Mouse (Mus musculus) adrenal gland, adult (tissue): ENCODE measurements around the gene Ahdc1.
A peak's percentile ranks its signal among the peaks of the same experiment; 100 is the strongest.
"Not testable (repeated sequence)": the region's sequence is repeated elsewhere in the genome, so short reads cannot be mapped to it uniquely, and the experiment has no call there.

Experiments
- DNase-seq, 2 experiments: peaks; one replicate each; pipeline ENCODE4 v3.0.0; 2022 to 2023; ENCODE audit warnings: low spot score in 1 of 2; ENCODE audit not compliant: inconsistent age in 2 of 2

Gene Ahdc1

DNA sequence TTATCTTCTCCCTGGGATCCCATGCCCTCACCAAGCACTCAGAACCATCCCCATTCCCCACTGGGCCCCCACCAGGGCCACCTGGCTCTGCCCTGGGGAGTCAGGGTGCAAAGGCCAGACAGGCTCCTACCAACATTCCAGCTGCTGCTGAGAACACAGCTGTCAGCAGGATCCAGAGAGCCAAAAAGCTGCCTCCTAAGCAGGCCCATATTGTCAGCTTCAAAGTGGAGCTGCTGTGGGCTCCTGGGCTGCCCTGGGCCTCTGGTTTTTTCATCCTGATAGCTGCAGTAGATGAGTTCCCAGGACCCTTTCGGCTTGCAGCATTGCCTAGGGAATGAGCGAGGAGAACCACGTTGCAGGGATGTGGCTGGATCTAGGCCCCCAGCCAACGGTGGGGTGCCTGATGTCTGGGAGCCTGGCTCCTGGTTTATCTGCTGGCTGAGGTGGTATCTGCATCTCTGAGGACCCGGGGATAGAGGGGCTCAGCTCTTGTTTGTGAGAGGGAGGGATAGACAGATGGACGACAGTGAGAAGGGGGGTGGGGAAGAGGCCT lies 82.5 kb downstream of the Ahdc1 start:
- DNase-seq: peak; percentile 56 to 76

DNA sequence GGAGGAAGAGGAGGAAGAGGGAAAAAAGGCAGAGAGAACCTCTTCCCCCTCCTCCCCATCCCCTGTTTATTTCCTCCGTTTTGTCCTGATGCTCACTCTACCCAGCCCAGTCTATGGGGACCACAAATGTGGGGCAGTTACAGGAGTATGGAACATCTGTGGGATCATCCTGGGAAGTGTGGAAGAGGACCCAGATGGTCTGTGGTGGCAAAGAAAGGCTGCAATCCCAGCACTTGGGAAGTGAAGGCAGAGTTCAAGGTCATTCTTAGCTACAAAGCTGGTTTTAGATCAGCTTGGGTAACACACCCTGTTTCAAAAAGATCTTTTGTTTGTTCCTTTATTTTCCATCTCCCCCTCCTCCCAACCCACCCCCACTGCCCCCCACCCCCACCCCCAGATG lies 83.2 kb downstream of the Ahdc1 start:
- peak in 1 of 2 experiments; percentile 47 for DNase-seq

DNA sequence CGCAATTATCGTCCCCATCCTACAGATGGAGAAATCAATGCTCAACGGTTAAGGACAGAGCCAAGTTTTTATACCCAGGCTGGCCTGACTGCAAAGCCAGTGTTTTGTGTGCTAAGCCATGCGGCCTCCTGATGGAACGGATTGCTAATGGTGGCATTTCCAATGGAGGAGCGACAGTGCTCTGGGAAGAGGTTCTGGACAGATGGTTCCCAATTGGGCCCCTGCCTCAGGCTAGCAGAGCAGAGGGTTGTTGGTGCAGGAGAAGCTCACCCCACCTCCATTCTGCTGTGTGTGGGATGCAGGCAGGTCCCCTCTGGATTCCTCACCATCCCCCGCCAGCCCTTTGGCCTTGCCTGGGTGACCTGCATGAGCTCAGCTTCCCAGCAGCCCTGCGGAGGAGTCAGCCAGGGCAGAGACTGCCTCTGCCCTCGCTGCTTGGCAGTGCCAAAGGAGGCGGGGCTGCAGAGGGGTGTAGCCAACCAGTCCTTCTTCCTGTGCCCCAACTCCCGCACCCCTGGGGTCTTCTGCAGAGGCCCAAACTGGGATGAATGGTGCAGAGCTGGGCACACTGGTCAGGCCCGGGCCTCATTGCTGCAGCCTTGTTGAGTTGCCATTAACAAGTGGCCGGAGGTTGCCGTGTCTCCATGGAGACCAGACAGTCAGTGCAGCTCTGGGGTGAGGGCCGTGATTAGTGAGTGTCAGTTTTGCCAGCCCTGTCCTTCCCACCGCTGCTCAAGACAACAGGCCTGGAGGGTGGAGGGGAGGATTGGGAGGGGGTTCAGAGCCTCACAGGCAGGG lies 84.1 kb downstream of the Ahdc1 start:
- DNase-seq: peak; percentile 93 to 96

DNA sequence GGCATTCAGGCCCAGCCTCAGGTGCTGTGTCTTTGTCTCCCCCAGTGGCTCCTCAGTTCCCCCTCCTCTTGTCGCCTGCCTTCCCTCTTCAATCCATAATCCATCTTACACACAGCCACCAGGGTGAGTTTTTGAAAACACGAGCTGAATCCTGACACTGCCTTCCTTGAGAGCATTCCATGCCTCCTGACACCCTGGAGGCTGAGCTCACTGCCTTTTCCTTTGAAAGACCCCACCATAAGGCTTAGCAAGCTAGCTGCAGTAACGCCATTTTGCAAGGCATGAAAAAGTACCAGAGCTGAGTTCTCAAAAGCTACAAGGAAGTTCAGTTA lies 84.6 kb downstream of the Ahdc1 start:
- not testable (repeated sequence) for DNase-seq

DNA sequence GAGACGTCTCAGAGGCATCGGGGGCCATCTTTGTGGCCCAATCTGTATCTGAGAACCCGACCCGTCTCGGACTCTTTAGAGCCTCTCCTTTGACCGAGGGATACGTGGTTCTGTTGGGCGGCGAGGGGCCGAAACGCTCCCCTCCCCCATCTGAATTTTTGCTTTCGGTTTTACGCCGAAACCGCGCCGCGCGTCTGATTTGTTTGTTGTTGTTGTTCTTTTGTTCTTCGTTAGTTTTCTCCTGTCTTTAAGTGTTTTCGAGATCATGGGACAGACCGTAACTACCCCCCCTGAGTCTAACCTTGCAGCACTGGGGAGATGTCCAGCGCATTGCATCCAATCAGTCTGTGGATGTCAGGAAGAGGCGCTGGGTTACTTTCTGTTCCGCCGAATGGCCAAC lies 85.6 kb downstream of the Ahdc1 start:
- peak in 1 of 2 experiments; percentile 75 for DNase-seq

DNA sequence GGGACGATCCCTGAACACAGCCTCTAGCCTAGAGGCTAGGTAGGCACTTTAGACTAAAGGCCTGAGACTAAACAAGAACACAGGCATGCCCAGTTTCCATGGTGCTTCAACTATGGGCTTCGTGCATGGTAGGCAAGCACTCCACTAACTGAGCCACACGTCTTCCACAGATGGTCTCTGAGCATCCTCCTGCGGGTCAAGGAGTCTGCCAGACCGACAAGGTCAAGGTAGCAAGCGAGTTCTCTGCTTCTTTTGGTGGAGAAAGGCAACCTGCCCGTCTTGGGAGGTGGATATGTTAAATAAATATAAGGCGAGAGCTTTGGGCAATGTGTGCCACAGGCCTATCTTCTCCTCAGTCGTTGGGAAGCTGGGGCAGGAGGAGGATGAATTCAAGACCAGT lies 90.7 kb downstream of the Ahdc1 start:
- no peak for DNase-seq

DNA sequence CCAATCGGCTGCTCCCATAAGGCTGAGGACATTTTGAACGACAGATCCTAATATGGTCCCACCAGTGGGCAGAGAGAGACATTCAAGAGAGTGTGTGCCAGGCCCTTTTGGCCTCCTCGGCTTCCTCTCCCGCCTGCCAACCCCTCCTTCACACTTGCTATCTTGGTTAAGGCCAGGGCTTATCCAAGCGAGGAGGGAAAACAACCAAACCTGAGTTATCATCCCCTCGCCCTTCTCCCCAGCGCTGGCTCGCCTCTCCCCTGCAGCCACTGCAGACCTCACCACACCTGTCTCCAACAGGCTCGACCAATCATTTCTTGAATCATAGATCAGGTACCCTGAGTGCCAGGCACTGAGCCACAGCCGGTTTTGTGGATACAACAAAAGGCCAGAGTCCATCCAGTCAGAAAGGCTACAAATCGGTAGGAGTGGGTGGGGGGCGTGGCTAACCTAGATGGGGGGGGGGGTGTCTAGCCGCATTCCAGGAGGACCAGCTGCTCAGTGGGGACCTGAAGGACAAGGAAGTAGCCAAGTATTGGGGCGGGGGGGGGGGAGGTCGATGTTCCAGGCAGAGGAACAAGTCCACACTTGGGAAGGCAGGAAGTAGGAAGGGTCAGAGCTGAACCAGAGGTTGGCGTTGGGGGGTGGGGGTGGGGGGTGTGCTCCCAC lies 92.6 kb downstream of the Ahdc1 start:
- no peak for DNase-seq

DNA sequence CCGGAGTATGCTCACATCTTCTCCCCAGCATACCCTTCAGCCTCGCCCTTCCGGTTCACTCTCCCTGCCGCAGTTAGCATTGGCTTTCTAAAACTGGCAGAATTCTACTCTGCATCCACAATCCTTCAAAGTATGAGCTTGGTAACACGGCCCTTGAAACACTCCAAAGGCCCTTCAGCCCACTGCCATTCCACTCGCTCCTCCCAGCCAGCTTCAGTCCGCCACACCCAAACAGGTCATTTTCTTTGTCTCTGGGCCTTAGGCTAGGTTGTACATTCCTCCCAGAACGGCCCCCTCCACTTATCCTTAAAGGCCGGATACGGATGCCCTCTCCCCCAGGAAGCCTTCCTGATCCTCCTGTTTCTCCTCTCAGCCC lies 93.1 kb downstream of the Ahdc1 start:
- no peak for DNase-seq

DNA sequence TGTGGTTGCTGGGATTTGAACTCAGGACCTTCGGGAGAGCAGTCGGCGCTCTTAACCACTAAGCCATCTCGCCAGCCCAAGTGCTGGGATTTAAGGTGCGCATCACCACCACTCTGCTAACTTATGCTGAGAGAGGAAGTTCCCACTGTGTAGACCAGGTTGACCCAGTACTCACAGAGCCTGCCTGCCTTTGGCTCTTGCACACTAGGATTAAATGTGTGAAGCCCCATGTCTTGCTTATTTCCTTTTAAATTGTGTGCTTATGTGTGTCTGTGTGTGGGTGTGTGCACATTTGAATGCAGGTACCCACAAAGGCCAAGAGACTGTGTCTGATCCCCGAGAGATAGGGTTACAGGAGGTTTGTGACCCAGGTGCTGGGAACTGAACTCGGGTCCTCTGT lies 95.6 kb downstream of the Ahdc1 start:
- peak in 1 of 2 experiments; percentile 7 for DNase-seq

DNA sequence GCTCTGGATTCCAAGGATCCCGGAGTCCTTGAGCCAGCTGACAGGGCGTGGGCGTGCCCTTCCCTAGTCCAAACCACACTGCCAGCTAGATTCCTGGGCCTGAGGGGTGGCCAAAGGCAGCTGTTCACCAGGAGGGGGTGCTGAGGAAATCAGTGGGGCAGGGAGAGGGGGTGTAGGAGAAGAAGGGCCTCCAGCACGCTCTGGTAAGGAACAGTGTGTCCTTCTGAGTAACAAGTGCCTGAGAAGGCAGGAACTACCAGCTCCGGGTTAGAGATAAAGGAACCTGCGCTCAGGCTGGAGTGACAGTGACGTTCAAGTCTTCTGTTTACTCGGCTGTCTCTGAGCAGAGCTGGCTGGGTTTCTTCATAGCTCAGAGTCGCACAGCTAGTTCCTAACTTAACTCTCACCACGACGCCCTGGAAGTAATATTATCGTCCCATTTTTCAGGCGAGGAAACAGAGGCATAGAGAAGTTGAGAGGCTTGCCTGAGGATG lies 96.8 kb downstream of the Ahdc1 start:
- DNase-seq: peak; percentile 78 to 83

DNA sequence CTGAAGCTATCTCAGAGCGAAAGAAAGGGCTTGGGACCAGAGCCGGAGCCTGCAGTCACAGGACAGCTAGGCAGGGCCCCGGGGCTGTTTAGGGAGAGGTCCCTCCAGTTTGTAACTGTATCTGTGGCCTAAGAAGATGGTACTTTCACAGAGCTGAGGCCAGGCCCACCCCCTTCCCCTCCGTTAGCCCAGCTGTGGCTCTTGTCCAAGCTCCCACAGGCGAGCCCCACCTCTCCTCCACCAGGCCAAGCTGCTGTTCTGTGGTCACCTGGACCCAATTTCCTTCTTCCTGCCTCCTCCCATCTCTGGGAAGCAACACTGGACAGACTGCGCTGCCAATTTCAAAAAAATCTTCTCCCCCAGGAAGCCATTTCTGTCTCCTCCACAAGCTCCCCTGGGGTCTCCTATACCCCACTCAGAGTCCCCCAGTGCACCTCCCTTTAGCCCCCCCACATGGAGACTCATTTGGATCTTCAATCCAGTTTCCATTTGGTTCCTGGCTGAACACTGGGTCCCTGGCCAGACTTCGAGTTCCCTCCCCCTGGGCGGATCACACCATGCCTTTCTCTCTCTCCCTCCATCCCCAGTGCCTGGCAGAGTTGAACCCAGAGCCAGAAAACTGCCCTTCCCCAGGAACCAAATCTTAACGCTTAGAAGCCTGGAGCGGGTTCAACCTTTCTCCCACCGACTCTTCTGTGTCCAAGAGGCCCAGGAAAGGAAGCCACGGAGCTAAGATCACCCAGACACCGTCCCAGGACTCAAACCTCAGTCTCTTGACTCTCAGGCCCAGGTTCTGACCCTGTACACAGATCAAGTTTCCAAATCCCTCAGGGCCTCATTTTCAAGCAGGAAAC lies 97.6 kb downstream of the Ahdc1 start:
- DNase-seq: peak; percentile 21 to 51

DNA sequence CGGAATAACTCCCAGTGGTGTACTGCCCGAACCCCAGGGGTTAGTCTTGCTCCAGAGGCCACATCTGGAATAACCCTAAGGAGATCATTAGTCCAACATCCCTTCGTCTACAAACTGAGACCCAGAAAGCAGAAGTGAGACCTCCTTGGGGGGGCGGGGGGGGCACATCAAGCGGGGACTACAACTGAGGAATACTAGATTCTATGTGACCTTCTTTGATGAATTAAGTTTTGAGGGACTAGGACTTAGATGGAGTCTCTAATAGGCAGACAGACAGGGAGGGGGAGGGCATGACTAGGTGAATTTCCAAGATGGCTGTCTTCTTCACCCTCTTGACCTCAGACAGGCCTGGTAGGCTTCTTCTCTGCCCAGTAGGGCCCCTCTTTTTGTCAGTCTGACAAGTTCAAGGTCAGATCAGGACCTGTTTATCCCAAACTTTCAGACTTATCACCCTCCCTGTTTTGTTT lies 98.3 kb downstream of the Ahdc1 start:
- DNase-seq: no peak

DNA sequence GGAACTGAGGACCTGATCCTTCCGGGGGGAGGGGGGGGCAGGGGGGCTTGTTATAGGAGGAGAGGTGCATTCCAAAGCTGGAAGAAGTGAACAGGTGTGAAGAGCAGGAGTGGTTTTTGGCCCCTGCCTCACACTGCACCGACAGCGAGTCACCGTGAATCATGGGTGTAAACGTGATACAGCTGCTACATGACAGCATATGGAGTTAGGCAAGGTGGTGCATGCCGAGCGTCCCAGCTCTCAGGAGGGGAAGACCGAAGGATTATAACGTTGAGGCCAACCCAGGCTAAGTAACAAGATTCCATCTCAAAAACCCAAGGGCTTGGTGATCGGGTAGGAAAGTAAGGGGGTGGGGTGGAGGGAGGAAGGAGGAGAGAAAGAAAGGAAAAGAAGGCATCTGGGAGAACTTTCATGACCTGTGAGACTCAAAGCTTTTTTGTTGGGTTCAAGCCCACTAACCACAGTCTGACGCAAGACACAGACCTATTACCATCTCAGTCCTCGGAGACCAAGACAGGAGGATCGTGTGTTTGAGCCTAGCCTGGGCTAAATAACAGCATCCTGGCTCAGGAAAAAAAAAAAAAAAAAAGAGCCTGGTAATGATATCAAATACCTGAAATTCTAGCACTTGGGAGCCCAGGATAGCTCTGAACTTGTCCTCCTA lies 101.2 kb downstream of the Ahdc1 start:
- DNase-seq: no peak

DNA sequence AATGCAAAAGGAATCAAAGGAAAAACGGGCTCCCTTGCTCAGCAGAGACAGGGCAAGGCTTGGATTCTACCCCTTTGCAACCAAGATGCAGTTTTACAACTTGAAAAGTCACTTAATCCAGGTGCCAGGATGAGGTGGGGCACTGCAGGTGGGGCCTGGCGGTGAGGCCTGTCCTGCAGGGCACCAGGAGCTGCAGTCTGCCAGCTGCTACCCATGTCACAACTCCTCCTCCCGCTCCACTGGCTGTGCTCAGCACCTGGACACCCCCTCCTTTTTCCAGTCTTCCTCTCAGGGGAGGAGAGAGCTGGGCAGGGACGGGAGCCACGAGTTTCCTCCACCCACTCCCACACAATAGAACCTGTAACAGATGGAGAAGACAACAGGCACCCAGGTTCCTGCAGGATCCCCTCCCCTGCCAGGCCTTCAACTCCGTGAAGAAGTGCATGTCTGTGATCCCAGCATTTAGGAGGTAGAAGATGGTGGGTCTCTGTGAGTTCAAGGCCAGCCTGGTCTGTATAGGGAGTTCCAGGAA lies 102.4 kb downstream of the Ahdc1 start:
- DNase-seq: peak in 1 of 2 experiments; percentile 26

DNA sequence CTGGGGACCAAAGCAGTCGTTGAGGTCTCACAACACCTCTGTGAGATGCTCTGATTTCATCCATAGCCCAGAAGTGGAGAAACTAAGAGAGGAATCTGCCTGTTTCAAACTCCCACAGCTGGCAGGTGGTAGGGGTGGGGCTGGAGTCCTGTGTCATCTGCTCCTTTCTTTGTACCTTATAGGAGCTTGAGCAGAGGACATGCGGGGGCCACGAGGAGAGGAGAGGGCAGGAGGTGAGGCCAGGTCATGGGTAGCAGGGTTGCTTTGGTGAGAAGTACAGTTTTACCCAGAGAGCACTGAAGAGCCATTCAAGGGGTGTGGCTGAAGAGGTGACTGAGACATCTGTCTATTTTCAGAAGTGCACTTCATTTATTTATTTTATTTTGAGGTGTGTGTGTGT lies 103.7 kb downstream of the Ahdc1 start:
- no peak for DNase-seq

DNA sequence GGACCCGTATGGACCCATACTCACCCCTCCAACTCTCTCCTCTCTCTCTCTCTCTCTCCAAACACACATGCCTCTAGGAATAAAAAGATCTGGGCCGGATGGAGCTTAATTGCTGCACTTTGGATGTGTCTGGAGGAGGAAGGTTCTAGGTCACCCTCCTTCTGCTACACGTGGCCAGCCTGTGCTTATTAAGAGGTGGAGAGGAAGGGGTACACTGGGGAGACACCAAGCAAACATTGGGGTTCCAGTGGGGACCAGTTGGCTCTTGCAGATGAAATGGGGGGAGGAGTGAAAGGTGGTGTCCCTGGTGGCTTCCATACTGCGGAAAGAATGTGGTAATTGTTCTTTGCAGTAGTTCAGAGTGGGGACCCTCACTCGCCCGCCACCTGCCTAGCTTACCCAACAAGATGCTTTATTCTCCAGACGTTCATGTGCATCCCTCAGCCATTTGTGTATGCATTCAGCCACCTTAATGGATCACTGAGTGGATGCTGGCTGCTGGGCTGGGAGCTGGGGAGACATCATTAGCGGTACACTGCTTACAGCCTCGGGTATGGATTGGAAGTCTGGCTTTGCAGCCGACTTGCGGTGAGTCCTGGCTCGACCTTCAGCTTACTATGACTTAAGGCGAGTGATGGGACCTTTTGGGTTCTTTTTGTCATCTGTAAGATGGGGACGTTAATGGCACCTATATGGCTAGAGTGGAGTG lies 104.8 kb downstream of the Ahdc1 start:
- DNase-seq: peak in 1 of 2 experiments; percentile 34

DNA sequence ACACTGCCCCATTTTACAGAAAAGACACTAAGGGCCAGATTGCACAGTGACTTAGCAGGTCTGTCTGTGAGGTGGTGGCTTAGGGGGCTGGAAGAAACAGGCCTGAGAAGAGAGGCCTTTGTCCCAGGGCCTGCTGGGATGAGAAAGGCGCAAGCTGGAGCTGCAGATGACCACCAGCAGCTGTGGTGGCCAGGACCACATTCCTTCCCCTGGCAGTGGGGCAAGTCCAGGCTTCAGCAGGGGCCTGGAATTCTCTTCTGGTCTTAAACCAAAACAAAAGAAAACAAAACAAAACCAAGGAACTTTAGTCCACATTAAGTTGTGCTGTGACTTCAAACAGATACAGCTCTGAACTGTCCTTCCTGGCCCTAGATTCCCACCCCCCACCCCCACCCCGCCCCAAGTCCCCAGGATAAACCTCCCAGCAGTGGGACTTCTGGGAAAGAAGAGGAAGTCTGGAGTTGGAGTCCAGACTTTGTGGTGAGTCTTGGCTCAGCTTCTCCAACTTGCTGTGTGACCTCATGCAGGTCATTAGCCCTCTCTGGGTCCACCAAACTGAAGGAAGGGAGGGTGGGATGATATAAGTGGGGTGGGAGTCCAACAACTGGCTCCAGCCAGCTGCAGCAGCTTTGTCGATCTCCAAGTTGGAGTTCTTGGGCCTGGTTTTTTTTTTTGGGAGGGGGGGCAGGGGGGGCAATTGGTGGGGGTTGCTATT lies 105.9 kb downstream of the Ahdc1 start:
- peak in 1 of 2 experiments; percentile 46 for DNase-seq

DNA sequence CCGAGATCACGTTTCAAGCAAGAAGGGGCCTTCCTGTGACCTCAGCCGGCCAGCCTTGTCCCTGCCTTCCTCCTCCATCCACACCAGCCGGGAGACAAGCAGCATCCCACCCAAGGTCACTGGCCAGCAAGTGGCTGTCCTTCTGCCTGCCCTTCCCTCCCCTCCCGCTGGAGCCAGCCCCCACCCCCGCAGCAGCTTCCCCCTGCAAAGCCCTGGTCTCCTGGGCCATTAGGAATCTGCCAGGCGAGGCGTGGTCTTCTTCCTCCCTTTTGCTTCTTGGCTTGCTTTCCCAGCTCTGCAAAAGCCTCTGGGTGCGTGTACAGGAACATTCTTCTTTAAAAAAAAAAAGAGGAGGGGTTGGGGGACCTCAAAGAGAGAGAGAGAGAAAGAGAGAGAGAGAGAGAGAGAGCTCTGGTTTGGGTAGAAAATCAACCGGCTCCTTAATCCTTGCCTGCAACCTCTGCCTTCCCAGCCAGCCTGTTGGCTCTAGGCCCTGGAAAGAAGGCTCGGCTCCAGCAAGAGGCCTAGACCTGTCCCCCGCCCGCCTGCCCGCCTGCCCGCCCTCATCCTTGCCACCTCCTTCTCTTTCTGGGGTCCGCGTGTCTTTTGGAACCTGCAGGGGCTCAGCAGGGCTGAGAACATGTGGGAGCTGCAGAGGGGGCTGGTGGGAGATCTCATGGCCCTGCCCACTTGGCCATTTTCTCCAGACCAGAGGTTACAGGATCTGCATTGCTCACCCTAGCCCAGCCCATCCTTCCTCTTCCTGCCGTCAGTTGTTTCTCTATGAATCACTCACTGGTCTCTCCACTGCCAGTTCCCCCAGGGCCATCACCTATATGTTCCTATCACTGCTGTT lies 106.7 kb downstream of the Ahdc1 start:
- DNase-seq: peak; percentile 82 to 93
